Mouse (Mus musculus) ES-E14 (cell line): ENCODE data around the gene Slc2a8.

Experiments used
- HCFC1 ChIP-seq: IDR thresholded peaks from 2 replicates; pipeline ENCODE4 v1.6.1; 2012; ENCODE audit warnings: low read length, inconsistent platforms, borderline replicate concordance; ENCODE audit not compliant: insufficient read depth
- MAFK ChIP-seq: IDR thresholded peaks from 2 replicates; pipeline ENCODE4 v1.6.1; 2014; ENCODE audit warnings: mild to moderate bottlenecking, low read depth, low read length, inconsistent platforms; ENCODE audit not compliant: insufficient read depth
- ZC3H11A ChIP-seq: IDR thresholded peaks from 2 replicates; pipeline ENCODE4 v1.6.1; 2012; ENCODE audit warnings: low read depth, mild to moderate bottlenecking, inconsistent platforms, low read length, borderline replicate concordance
- ZNF384 ChIP-seq: IDR thresholded peaks from 2 replicates; pipeline ENCODE4 v1.6.1; 2012; ENCODE audit warnings: low read depth, low read length, inconsistent platforms

- TF ChIP-seq MAFK (no peak), ZNF384 (no peak), ZC3H11A (no peak), HCFC1 (no peak)
Observed at GRCm38 (mm10) chr2:32978675-32979074, 3.2 kb downstream of the Slc2a8 start.
